In genomic region chr13:24466027-24466426, GRCm38 (mm10) we compare ENCODE assay signal across 34 mouse cellular contexts.
"Had no signal": no experiment of that assay in that cellular context is flagged by ENCODE, and none has a peak within 500 bp of the region (broad histone marks: within the 10 kb centered on the region; RNA-seq: fewer than 3 reads in every experiment).

No protein-coding gene starts in this region.

- DNase-seq: heart, postnatal 10 days; heart, postnatal 14 days; heart, postnatal 36 days; heart, postnatal 4 days; kidney, adult 11 months; kidney, adult 18-20 months; kidney, adult 2 months; kidney, adult 8-10 months; kidney, adult 9 months; kidney, postnatal 10 days; kidney, postnatal 14 days; kidney, postnatal 25 days; kidney, postnatal 36 days; kidney, postnatal 4 days; layer of hippocampus, adult 9-11 months; layer of hippocampus, postnatal 36 days had no signal

- H3K4me1 ChIP-seq: hindbrain, embryonic 12.5 days; hindbrain, embryonic 13.5 days; hindbrain, embryonic 15.5 days; intestine, embryonic 15.5 days; kidney, embryonic 15.5 days had no signal

- H3K4me3 ChIP-seq: heart, embryonic 13.5 days; heart, embryonic 15.5 days; hindbrain, embryonic 10.5 days; hindbrain, embryonic 12.5 days; hindbrain, embryonic 13.5 days; hindbrain, embryonic 15.5 days; intestine, embryonic 15.5 days; kidney, embryonic 15.5 days; layer of hippocampus, adult 2 months; left cerebral cortex, adult 2 months had no signal

- H3K36me3 ChIP-seq: heart, embryonic 13.5 days; heart, embryonic 15.5 days; hindbrain, embryonic 10.5 days; hindbrain, embryonic 12.5 days; hindbrain, embryonic 13.5 days; hindbrain, embryonic 15.5 days; intestine, embryonic 15.5 days; kidney, embryonic 15.5 days had no signal

- H3K27me3 ChIP-seq: heart, embryonic 13.5 days; heart, embryonic 15.5 days; hindbrain, embryonic 12.5 days; hindbrain, embryonic 13.5 days; hindbrain, embryonic 15.5 days; intestine, embryonic 15.5 days; kidney, embryonic 15.5 days had no signal

- H3K4me2 ChIP-seq: heart, embryonic 11.5 days; heart, embryonic 13.5 days; heart, embryonic 15.5 days; hindbrain, embryonic 12.5 days; hindbrain, embryonic 13.5 days; hindbrain, embryonic 14.5 days; hindbrain, embryonic 15.5 days; intestine, embryonic 15.5 days; kidney, embryonic 15.5 days had no signal

- H3K27ac ChIP-seq: heart, embryonic 13.5 days; heart, embryonic 15.5 days; hindbrain, embryonic 10.5 days; hindbrain, embryonic 12.5 days; hindbrain, embryonic 13.5 days; hindbrain, embryonic 14.5 days; hindbrain, embryonic 15.5 days; hindbrain, postnatal 0 days; intestine, embryonic 15.5 days; kidney, embryonic 15.5 days; kidney, postnatal 0 days; layer of hippocampus, adult 2 months; left cerebral cortex, adult 2 months had no signal

- H3K9me3 ChIP-seq: heart, embryonic 13.5 days; heart, embryonic 15.5 days; hindbrain, embryonic 10.5 days; hindbrain, embryonic 12.5 days; hindbrain, embryonic 13.5 days; hindbrain, embryonic 15.5 days; intestine, embryonic 15.5 days; kidney, embryonic 15.5 days had no signal

- ATAC-seq: hindbrain, embryonic 16.5 days; hindbrain, postnatal 0 days; inflammation-experienced regulatory T-cells, adult 6 months; intestine, embryonic 15.5 days; intestine, embryonic 16.5 days; intestine, postnatal 0 days had no signal

- H3K9ac ChIP-seq: heart, embryonic 13.5 days; heart, embryonic 15.5 days; hindbrain, embryonic 12.5 days; hindbrain, embryonic 13.5 days; hindbrain, embryonic 14.5 days; hindbrain, embryonic 15.5 days; intestine, embryonic 15.5 days; kidney, embryonic 15.5 days had no signal
